Mouse (Mus musculus) erythroblast, embryonic 14.5 days (primary cell): ENCODE measurements around the gene Hmga2.

Experiments
- GATA1 ChIP-seq: IDR thresholded peaks from 2 replicates; pipeline ENCODE4 v1.6.1; 2012; ENCODE audit warnings: low read length, inconsistent platforms, mixed read lengths
- TAL1 ChIP-seq: IDR thresholded peaks from 3 replicates; pipeline ENCODE4 v1.6.1; 2012; ENCODE audit warnings: low read length, inconsistent platforms, mixed read lengths

DNA sequence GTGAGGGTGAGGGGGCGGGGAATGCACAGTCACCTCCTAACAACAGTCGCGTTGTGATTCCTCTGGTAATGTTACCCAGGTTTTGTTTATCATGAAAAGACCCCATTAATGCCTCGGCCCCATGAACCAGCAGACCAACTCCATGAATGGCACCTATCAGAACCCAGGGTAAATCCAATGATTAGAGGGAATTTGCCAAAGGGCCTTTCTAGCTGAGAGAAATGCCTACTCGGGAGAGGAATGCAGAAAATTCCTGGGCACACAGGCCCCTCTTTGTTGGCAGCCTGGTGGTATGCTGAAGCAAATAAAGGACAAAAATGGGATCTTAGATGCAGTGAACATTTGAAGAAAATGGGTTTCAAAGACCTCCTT is 59.2 kb downstream of the Hmga2 start:
- TF ChIP-seq GATA1, result no peak
- TF ChIP-seq TAL1, result no peak
